Mouse (Mus musculus) lung, postnatal 14 days (tissue): Measurements from ENCODE around the gene Ino80b.
A peak's percentile ranks its signal among the peaks of the same experiment; 100 is the strongest.

ENCODE experiments used
- DNase-seq: peaks from one replicate; pipeline ENCODE4 v3.0.0; 2021

The Ino80b gene

GRCm38 (mm10) chr6:83116373-83117164, 8.7 kb downstream of the Ino80b start:
- DNase-seq = no peak

DNA sequence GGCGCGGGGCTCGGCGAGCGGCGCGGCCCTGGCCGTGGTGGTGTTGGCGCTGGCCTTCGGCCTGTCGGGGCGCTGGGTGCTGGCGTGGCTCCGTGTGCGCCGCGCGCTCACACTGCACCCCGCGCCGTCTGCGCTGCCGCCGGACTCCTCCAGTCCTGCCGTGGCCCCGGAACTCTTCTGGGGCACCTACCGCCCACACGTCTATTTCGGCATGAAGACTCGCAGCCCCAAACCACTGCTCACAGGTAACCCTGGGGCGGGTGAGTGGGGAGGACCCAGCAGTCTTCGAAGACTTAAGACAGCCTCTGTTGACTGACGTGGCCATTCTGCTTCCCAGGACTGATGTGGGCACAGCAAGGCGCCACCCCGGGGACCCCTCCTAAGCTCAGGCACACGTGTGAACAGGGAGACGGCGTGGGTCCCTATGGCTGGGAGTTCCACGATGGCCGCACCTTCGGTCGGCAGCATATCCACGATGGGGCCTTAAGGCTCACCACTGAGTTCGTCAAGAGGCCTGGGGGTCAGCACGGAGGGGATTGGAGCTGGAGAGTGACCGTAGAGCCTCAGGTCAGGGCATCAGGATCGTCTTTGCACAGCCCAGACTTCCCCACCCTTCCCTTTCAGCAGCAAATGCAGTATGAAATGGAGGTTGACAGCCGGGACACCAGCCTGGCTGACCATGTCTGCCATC, 9.4 kb downstream of the Ino80b start:
- DNase-seq = no peak

DNA sequence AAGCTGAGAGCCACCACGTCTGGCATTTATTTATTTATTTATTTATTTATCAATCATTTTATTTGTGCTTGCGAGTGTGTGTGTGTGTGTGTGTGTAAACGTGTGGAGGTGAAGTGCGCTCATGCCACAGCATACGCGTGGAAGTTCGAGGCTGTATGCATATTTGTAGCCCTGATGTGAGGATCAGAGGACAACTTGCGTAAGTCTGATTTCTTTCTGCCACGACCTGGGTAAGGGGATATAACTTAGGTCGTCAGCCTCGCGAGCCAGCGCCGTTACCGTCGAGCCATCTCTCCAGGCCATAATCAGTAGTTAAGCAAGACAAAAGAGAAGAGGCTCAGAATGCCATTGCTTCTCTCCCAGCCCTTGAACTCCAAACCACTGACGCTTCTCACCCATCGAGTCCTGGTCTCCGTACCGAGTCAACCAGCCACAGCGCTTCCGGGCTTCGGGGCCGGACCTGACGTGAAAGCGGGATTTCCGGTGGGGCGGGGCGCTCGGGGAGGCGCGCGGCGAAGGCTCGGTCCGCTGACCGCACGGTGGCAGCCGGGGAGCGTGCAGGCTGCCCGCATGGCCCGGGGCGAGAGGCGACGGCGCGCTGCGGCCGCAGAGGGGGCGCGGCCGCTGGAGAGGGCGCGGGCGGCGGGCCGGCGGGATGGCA, 10.1 kb downstream of the Ino80b start, which contains the start of gene Mogs:
TSS of gene Mogs (plus strand) at position 486 of the 661 bp plus-strand sequence.
- peak; percentile 96 for DNase-seq

- DNase-seq = no peak
These were observed 13.6 kb downstream of the Ino80b start for GRCm38 (mm10) chr6:83111510-83112136.

DNA sequence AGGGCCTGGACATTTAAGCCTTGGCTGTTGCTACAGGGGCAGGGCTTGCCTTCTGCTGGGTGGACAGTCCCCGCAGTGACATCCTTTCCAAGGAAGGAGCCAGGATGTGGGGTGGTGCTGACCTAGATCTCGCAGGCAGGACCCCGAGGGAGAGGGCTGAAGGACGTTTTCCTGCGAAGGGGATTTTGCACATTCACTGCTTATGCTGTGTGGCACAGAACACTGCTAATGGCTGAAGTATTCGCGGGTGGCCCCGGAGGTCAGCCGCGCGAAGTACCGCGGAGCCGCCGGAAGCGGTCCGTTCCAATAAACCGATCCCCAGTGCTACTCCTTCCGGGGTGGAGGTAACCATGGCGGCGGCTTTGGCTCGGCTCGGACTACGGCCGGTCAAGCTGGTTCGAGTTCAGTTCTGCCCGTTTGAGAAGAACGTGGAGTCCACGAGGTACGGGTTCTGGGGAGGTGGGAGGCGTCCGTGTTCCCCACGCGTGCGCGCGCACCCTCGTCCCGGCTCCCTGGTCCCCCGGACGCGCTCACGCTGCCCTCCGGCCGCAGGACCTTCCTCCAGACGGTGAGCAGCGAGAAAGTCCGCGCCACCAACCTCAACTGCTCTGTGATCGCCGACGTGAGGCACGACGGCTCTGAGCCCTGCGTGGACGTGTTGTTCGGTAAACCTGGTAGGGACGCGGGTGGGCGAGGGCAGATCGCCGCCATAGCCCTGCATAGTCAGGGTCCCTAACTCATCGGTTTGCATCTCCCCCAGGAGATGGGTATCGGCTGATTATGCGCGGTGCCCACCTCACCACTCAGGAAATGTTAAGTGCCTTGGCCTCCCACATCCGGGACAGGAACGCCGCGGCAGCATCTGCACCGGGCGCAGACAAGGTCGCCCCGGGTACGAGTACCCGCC, 16.2 kb downstream of the Ino80b start, which contains the start of gene Mrpl53:
TSS of gene Mrpl53 (plus strand) at position 279 of the 907 bp plus-strand sequence.
- DNase-seq = peak; percentile 83

DNA sequence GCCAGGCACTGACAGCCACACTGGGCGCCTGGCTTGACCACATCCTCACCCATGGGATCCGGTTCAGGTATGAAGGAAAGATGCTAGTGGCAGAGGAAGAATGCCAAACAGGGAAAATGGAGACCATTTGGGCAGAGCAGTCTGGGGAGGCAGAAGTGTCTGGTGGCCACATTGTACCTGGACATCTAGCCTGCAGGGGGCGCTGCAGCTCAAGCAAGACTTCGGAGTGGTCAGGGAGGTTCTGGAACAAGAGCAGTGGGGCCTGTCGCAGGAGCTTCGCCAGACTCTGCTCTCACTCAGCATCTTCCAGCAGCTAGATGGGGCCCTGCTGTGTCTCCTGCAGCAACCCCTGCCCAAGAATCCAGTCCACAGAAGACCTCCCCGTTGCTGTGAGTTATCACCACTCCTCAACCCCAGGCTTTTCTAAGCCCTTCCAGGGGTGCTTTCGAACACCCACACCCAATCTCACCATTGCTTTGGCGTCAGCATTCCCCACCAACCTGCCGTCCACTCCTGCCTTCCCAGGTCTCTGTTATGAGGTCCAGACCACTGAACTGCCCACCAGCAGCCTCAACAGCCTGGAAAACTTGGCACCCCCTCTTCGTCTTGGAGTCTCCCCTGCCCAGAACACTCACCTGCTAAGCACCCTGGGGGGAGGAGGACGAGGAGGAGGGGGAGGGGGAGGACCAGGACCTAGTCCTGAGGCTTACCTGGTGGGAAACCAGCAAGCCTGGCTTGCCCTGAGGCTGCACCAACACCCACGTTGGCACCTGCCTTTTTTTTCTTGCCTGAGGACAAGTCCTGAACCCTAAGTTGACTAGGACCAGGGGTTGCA, 17.4 kb downstream of the Ino80b start:
- DNase-seq = peak; percentile 82

GRCm38 (mm10) chr6:83104158-83104557, 21.1 kb downstream of the Ino80b start:
- no peak for DNase-seq

DNA sequence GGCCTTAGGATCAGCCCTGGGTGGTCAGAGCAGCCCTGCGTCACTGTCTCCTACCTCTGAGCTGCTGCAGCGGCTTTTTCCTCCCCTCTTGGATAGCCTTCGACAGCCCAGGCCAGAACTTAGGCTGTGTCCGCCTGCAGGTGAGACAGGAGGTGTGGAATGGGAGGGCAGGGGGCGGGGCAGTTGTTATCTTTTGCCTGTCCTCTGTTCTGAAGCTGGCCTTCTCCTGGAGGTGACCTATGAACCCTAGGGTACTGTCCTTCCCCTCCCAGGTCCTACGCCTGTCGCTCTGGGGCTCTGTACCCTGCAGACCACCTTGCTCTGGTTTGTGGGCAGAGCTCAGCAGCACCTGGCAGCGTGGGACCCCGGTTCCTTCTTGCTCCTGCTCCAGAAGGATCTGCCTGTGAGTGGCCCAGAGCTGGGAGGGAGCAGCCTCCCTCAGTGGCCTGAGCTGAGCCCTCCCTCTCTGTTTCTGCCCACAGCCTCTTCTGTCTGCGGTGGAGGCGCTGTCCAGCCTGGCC, 22.0 kb downstream of the Ino80b start:
- no peak for DNase-seq

- peak; percentile 65 for DNase-seq
These were observed 23.3 kb downstream of the Ino80b start for GRCm38 (mm10) chr6:83101688-83102556.

DNA sequence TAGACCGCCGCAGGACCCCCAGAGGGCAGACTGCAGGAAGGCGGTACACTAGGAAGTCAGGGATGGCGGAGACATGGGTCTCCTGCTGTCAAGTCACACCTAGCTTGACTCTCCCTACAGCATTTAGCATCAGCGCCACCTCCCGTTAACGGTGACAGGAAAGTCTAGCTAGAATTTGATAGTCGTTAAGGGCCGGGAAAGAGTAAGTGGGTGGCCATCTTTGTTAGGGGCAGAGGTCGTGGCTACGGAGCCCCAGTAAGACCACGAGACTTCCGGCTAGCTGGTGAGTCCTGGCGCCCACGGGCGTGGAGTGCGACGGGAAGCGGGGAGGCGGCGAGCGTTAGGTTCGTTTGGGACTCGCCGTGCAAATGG, 23.9 kb downstream of the Ino80b start, which contains the start of the genes Ccdc142 and Gm42688:
TSS of gene Ccdc142 (plus strand) at position 286 of the 372 bp plus-strand sequence.
TSS of gene Gm42688 (plus strand) at position 302 of the 372 bp plus-strand sequence.
- DNase-seq = peak; percentile 90

- DNase-seq = no peak
These were observed 26.8 kb downstream of the Ino80b start for GRCm38 (mm10) chr6:83098411-83098810.

DNA sequence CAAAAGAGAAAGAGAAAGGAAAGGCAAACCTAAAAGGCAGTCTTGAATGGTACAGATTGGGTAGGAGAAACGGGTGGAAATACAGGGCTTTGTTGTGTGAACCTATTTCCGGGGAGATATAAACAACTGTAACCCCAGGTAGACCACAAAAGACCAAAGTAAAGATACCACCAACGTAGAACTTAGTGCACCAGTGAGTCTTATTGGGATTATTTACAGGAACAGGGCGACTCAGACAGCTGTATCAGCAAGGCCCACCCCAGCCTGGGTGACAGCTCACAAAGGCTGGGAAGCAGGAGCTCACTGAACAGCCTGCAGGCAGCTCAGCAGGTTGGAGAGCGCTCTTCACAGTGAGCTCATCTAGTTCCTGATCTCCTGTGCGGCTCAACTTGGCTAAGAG, 29.3 kb downstream of the Ino80b start:
- no peak for DNase-seq

- DNase-seq = peak; percentile 46
These were observed 32.7 kb downstream of the Ino80b start for GRCm38 (mm10) chr6:83092416-83093127.

DNA sequence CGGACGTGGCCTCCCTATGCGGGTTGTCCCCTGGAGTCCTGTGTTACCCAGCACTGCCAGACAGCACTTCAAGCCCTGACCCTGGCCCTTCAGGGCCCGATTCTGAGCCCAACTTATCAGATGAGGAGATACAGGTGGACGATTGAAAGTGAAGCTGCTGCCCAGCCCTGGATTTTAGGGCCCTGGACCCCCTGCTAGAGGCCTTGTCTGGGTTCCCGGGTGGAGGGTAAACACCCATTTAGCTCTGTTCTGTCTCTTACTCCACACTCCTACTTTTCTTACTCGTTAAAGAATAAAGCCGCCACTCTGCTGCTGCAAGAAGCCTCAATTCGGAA, 37.3 kb downstream of the Ino80b start:
- DNase-seq = no peak

- peak; percentile 28 for DNase-seq
These were observed 37.9 kb downstream of the Ino80b start for GRCm38 (mm10) chr6:83087205-83087925.

DNA sequence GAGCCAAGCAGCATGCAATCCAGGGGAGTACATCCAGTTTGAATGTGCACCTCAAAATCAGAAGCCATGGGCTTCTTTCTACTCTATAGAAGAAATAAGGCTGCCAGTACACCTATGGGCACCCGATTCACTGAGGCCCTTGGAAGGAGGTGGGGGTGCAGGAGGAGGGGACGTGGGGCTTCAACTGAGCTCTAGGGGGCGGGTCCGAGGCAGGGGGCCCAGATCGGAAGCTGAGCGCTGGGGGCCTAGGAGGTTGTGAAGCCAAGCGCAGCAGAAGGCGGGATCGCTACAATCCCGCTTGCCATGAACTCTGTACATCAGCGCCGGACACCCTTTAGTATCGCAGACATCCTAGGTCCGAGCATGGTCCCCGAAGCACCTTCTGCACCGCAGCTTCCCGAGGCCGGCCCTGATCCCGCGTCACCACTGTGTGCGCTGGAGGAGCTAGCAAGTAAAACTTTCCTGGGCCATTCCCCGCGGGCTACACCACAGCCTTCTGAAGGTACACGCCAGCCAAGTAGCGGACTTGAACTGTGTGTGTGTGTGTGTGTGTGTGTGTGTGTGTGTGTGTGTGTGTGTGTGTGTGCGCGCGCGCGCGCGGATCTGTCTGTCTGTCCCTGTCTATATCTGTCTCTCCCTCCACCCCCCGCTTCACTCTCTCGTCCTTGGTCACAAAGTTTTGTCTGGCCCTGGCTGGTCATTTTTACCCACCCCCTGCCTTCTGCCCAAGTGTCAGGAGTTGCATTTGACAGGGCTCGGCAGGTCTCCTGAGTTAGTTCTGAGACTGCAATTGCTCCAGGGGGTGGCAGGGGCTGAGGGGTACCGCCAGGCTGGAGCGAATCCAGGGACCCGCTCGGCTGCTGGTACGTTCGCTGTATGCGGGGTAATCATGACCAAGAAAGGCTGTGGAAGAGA, 38.9 kb downstream of the Ino80b start, which contains the start of gene Lbx2:
TSS of gene Lbx2 (plus strand) at position 247 of the 915 bp plus-strand sequence.
- DNase-seq = no peak

DNA sequence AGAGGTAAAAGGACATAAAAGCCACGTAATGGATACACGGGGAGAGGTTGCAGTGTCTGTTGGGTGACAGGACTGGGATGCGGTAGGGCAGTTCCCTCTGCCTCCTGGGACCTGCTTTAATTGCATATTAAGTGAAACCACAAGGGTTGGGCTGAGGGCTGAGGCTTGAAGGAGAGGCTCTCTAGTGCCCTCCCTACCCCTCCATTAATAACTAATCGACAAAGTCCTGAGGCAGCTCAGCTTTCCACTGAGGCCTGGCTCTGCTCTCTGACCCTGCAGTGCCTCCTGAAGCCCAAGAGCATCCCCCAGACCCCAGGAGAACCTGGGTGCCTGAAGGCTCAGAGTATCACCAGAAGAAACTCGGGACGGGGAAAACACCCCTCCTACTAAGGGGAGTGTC, 40.8 kb downstream of the Ino80b start:
- DNase-seq = no peak
